Mouse (Mus musculus) Patski (cell line): ENCODE measurements at regions not wholly inside any gene's neighbourhood (a gene's known extent, or its start where the extent isn't known, plus 50 kb on each side); places are given as distances from the start of the nearest gene placed in this dataset.
"Not testable (repeated sequence)": the region's sequence is repeated elsewhere in the genome, so short reads cannot be mapped to it uniquely, and the experiment has no call there.

Experiments
- ATAC-seq: fragments of 100-300 bp; one replicate; pipeline ENCODE4 v1.8.0; 2021
- CTCF ChIA-PET: fragments of 350-600 bp; sonication (Branson Sonifier 250); formaldehyde crosslinking; loops from one replicate; lab custom pipeline; 2022; ENCODE audit warnings: inconsistent platforms; lab: Charles Lee
- POLR2A ChIA-PET: fragments of 350-600 bp; sonication (Branson Sonifier 250); formaldehyde crosslinking; loops from one replicate; lab custom pipeline; 2022; ENCODE audit warnings: antibody characterized with exemption, inconsistent platforms; lab: Charles Lee
- DNase-seq: peaks from one replicate; pipeline ENCODE4 v3.0.0-alpha.2; 2011; ENCODE audit warnings: low read depth, low spot score
- H3K27me3 ChIP-seq: fragments of 371-371 bp; one replicate; pipeline ENCODE4 v1.5.1; 2021
- CTCF ChIP-seq: fragments of 100-300 bp; IDR thresholded peaks from one replicate; pipeline ENCODE4 v1.5.1; 2021
- in situ Hi-C: fragments of 300-500 bp; cut with MboI; formaldehyde crosslinking; loops from 3 replicates; pipeline ENCODE4 v1.11.1; 2018; ENCODE audit warnings: low pct_unique_long_range_greater_than_20kb, mixed read lengths

DNA sequence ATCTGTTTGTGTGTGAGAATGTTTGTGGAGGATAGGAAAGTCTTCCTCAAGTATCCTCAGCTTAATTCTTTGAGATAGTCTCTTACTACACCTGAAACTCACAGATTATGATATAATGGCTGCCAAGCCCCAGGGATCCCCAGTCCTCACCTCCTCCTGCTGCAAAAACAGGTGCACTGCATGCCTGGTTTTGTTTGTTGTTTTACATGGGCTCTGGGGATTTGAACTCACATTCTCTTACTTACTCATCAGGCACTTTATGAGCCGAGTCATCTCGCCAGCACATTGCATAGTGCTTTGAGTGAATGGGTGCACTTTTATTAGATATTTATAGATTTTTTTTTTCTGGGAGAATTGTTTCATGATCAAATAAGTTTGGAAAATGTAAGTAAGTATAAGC, 56.3 kb downstream of the Mterf1b start:
- POLR2A ChIA-PET = no interaction called here
- ATAC-seq (no peak), DNase-seq (no peak)
- no peaks in the 10 kb centered on the region for H3K27me3 ChIP-seq
- CTCF ChIA-PET = no interaction called here
- no peak for TF ChIP-seq CTCF
- in situ Hi-C loops = loop anchor here (25.0 kb wide), 1 partner anchor 1489 kb away; the partner anchor contains the start of gene Steap1

DNA sequence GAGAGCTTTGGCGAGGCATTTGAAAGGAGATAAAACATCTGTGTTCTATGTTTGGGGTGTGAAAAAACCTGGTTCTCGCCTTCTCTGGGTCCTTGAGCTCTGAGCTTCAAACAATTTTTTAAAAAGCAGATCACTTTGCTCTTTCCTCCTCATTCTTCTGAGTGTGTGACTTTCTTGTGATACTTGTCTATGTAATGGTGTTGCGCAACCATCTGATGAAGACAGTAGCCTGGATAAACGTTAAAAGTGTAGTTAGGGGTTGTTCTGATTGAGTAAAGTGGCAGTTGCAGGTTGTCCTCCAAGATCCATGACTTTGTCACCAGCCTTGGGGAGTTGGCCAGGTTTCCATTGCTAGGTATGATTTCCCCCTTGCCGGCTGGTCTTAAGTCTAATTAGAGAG, 62.1 kb downstream of the Mterf1b start:
- in situ Hi-C loops, CTCF ChIA-PET, DNase-seq, H3K27me3 ChIP-seq, ATAC-seq, POLR2A ChIA-PET: not testable (repeated sequence)

DNA sequence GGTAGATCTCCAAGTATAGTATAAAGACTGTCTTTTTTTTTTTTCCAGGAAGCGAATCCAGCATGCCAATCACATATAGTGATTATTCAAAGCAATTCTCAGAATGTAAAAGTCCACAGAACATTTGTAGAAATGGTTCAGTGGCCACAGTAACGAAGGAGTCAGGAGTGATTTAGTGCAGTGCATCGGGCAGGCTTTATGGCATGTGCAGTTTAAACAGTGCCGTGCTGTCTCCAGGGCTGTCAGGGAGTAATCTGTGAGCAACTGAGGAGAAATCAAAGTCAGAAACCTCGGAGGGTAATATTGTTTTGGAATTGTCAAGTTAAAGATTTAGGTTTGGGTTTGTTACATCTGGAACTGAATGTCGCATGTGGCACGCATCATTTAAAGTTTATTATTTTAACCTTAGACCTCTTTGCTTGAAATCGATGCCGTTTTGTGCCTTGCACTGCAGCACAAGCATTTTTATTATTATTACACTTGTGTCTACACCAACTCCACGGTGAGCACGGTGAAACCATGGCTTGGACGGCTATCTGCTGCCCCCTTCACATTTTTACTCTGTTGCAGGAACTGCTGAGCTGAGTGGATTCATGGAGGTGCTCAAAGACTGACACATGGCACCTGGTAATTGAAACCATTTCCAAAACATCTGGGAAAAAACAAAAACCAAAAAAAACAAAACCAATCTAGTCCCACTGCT, 65.0 kb downstream of the Mterf1b start:
- TF ChIP-seq CTCF = peak; percentile 54
- in situ Hi-C loops = no loop called here
- H3K27me3 ChIP-seq = no peaks in the 10 kb centered on the region
- DNase-seq = no peak
- CTCF ChIA-PET = interaction anchor here (2.3 kb wide), 1 partner anchor 56 kb away, joined by 10 read pairs; no protein-coding TSS in a partner anchor
- POLR2A ChIA-PET = no interaction called here
- peak; percentile 58 for ATAC-seq

DNA sequence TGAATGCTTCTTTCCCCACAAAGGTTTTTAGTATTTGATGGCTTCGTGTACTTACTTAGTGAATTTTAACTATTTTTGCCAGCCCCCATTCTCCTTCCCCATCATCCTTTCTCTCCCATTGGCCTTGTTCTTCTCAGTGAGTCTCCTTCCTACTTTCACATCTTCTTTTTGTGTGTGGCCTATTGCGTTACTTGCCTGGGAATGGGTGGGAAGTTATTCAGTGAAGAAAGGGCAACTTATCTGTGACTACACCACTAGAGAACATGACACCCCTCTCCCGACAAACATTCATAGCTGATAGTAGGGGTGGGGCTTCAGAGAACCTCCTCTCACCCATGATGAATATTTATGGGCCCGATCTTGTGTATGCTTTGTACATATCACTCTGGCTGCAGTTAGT, 67.1 kb downstream of the Mterf1b start:
- CTCF ChIA-PET = interaction anchor here (0.8 to 2.3 kb wide), 2 partner anchors 27 to 59 kb away, joined by 3 to 10 read pairs; no protein-coding TSS in a partner anchor
- H3K27me3 ChIP-seq = peaks cover 3% of the 10 kb centered on the region
- POLR2A ChIA-PET = no interaction called here
- in situ Hi-C loops = no loop called here
- no peak for ATAC-seq
- no peak for TF ChIP-seq CTCF
- no peak for DNase-seq

DNA sequence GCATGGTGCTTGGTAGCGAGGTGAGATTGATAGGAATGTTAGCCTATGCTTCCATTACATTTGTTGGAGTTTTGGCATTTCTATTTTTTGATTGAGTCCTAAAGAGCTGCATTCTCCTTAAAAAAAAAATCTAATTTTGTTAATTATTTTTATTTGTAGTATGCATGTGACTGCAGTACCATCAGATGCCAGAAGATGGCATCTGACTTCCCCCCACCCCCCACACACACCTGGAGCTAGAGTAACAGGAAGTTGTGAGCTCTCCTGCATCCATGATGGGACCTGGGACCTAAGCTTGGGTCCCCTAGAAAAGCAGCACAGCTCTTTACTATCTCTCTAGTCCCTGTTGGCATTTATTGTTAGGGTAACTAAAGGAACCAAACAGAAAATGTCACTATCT, 70.5 kb downstream of the Mterf1b start:
- ChIA-PET POLR2A (interaction anchor here (0.6 kb wide), 1 partner anchor 159 kb away, joined by 4 read pairs; no protein-coding TSS in a partner anchor), CTCF (interaction anchor here (0.8 to 3.9 kb wide), 10 partner anchors 9 to 686 kb away, joined by 3 to 64 read pairs (median 5); partner anchors contain the start of gene Fzd1)
- TF ChIP-seq CTCF = peak; percentile 65
- in situ Hi-C loops = loop anchor here (10.0 kb wide), 1 partner anchor 492 kb away; the partner anchor contains the start of gene Fzd1
- H3K27me3 ChIP-seq = peaks cover 4% of the 10 kb centered on the region
- DNase-seq (no peak), ATAC-seq (no peak)

DNA sequence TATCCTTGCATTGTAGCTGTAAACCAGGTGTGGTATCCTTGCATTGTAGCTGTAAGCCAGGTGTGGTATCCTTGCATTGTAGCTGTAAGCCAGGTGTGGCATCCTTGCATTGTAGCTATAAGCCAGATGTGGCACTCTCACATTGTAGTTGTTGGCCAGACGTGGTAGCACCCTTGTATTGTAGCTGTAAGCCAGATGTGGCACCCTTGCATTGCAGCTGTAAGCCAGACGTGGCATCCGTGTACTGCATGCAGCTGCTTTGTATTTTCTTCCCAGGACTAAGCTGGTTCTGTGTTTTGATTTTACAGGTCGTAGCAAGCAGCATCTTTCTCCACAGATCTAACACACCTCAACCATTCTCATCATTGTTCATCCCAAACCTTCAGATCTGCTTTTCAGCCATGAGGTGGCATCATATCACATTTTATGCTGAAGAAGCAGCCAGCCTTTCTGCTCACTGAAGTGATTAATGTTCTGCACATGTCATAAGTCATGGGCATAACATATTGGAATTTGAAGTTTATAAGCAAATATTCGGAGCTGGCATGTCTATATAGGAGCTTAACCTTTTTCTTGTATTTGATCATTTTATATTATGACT, 71.5 kb downstream of the Mterf1b start:
- CTCF ChIA-PET = interaction anchor here (1.0 to 3.9 kb wide), 12 partner anchors 12 to 685 kb away, joined by 3 to 64 read pairs (median 5); partner anchors contain the start of gene Fzd1
- in situ Hi-C loops = loop anchor here (10.0 kb wide), 1 partner anchor 491 kb away; the partner anchor contains the start of gene Fzd1
- peak; percentile 51 for TF ChIP-seq CTCF
- no peak for DNase-seq
- H3K27me3 ChIP-seq = peaks cover 4% of the 10 kb centered on the region
- no peak for ATAC-seq
- POLR2A ChIA-PET = interaction anchor here (0.9 kb wide), 1 partner anchor 652 kb away, joined by 3 read pairs; no protein-coding TSS in a partner anchor

DNA sequence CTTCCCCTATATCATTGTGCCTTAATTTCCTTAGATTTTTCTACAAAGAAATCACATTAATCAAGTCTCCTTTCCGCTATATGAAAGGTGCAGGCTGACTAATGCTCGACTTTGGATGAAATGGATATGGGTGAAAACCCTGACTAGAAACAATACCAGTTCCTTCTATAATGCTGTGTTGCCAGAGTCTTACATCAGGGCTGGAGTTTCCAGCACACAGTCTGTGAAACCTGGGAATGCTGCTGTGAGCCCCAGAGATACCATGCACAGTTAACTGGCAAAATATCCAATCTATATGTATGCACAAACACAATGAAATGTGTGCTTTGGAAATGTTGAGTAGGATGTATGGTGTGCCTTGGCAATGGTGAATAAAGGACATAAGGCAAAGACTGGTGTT, 75.5 kb downstream of the Mterf1b start:
- CTCF ChIA-PET = interaction anchor here (1.4 kb wide), 1 partner anchor 643 kb away, joined by 3 read pairs; no protein-coding TSS in a partner anchor
- no peak for ATAC-seq
- in situ Hi-C loops = loop anchor here (5.0 to 10.0 kb wide), 2 partner anchors 487 to 650 kb away; partner anchors contain the start of gene Fzd1
- peaks cover 4% of the 10 kb centered on the region for H3K27me3 ChIP-seq
- no peak for DNase-seq
- TF ChIP-seq CTCF = no peak
- POLR2A ChIA-PET = no interaction called here

DNA sequence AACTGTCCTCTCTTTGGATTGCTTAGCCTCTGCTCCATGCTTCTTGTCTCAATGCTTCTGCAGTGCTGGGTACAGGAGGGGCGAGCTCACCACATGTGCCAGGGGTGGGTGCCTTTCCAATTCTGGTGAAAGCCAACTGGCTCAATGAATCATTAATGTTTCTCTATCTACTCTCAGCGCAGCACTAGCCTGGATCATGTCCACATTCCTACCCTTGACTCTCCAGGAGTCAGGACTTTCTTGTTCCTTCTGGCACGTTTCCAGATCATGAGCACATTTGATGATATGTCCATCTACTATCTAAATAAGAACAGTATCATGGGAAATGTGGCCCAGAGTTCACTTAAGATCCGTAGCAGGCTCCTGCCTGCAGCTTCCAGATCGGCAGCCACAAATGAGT, 80.8 kb downstream of the Mterf1b start:
- ChIA-PET CTCF (no interaction called here), POLR2A (no interaction called here)
- TF ChIP-seq CTCF = no peak
- no peak for DNase-seq
- in situ Hi-C loops = no loop called here
- H3K27me3 ChIP-seq = no peaks in the 10 kb centered on the region
- ATAC-seq = no peak

DNA sequence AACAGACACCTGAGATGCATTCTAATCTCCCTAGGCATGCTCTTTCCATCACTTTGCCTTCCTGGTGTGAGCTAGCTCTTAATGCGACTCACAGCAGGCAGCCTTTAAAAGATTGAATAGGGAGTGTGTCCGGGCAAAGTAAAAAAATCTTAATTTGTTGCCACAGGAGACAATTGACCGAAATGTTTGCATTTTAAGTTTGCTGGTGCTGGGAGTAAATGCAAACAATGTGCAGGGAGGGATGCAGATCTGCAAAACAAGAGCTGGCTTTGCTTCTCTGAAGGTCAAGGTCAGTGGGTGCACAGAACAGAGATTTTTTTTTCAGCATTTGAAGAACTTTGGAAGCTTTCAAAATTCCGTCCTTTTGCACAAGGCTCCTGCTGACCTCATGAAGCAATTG, 111.4 kb downstream of the Mterf1b start:
- in situ Hi-C loops = no loop called here
- ATAC-seq = no peak
- H3K27me3 ChIP-seq = no peaks in the 10 kb centered on the region
- no peak for DNase-seq
- ChIA-PET POLR2A (no interaction called here), CTCF (interaction anchor here (1.4 kb wide), 1 partner anchor 15 kb away, joined by 3 read pairs; no protein-coding TSS in a partner anchor)
- no peak for TF ChIP-seq CTCF

DNA sequence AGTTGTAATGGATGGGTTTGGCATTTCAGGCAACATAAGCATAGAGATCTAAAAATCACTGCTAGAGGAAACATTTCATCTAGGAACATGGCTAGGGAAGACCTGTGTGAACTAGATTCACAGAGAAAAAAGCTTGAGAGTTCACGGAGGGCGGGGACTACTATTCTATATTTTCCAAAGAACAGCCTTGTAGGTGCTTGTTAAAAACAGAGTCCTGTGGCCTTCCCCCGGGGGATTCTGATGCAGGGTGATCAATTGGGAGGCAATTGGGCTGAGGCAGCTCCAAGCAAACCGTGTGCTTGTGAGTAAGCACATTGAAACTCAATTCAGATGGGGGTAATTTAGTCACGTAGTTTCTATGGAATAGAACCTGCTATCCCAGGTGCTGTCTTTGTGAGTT, 112.0 kb downstream of the Mterf1b start:
- in situ Hi-C loops = no loop called here
- no peak for ATAC-seq
- POLR2A ChIA-PET = no interaction called here

More for the DNA sequence above, 112.0 kb downstream of the Mterf1b start:
- no peak for TF ChIP-seq CTCF
- no peak for DNase-seq
- H3K27me3 ChIP-seq = no peaks in the 10 kb centered on the region
- CTCF ChIA-PET = interaction anchor here (0.7 to 1.4 kb wide), 3 partner anchors 16 to 22 kb away, joined by 3 to 4 read pairs (median 3); no protein-coding TSS in a partner anchor
